Mouse (Mus musculus) CH12.LX (cell line): ENCODE results near the gene Bhlhe41.

ENCODE experiments used
- CTCF ChIP-seq, 2 experiments: IDR thresholded peaks in 1 of 2; conservative IDR thresholded peaks in 1 of 2; 2 replicates each; pipeline ENCODE4 v1.5.1; 2011 to 2012; ENCODE audit warnings: low read depth in 2 of 2, low read length in 2 of 2, improper control_type of control experiment in 1 of 2, inconsistent platforms in 1 of 2, mild to moderate bottlenecking in 1 of 2, moderate library complexity in 1 of 2
- ELF1 ChIP-seq: IDR thresholded peaks from 2 replicates; pipeline ENCODE4 v1.6.1; 2014; ENCODE audit warnings: low read depth, mild to moderate bottlenecking, inconsistent platforms, low read length, improper control_type of control experiment
- POLR2A ChIP-seq: IDR thresholded peaks from 2 replicates; pipeline ENCODE4 v1.6.1; 2011; ENCODE audit warnings: low read depth, mild to moderate bottlenecking, improper control_type of control experiment, low read length

GRCm38 (mm10) chr6:145810015-145810414 lies 55.3 kb downstream of the Bhlhe41 start:
- TF ChIP-seq ELF1 (no peak), CTCF (conservative IDR thresholded peaks at IDR 0.05 in 1 of 2, IDR thresholded peaks at IDR 0.05 in 1 of 2; ENCODE audit: low read depth in 2 of 2, low read length in 2 of 2) (no peak), POLR2A (no peak)
